Mouse (Mus musculus) stomach, postnatal 0 days (tissue): ENCODE measurements at regions not wholly inside any gene's neighbourhood (a gene's known extent, or its start where the extent isn't known, plus 50 kb on each side); places are given as distances from the start of the nearest gene placed in this dataset.
A peak's percentile ranks its signal among the peaks of the same experiment; 100 is the strongest.

ENCODE experiments used
- ATAC-seq: fragments of 200-750 bp; cut with Nextera tagmentation; 2 replicates; pipeline ENCODE4 v1.8.0; 2017; ENCODE audit not compliant: low FRiP score, low TSS enrichment
- DNase-seq: peaks from one replicate; pipeline ENCODE4 v3.0.0-alpha.2; 2016; ENCODE audit warnings: low spot score
- H3K27ac ChIP-seq: fragments of 300-500 bp; sonication (generic); replicated peaks from 2 replicates; pipeline ENCODE4 v1.5.1; 2014; ENCODE audit warnings: mild to moderate bottlenecking, control low read depth
- H3K27me3 ChIP-seq: fragments of 300-500 bp; sonication (generic); 2 replicates; pipeline ENCODE4 v1.6.1; 2014; ENCODE audit warnings: low read length; ENCODE audit not compliant: control insufficient read depth, insufficient read depth
- H3K36me3 ChIP-seq: fragments of 300-500 bp; sonication (generic); 2 replicates; pipeline ENCODE4 v1.6.1; 2014; ENCODE audit warnings: low read length, mixed read lengths; ENCODE audit not compliant: control insufficient read depth, insufficient read depth
- H3K4me1 ChIP-seq: fragments of 300-500 bp; sonication (generic); replicated peaks from 2 replicates; pipeline ENCODE4 v1.6.1; 2014; ENCODE audit warnings: antibody characterized with exemption; ENCODE audit not compliant: control insufficient read depth, insufficient read depth
- H3K4me2 ChIP-seq: fragments of 300-500 bp; sonication (generic); replicated peaks from 2 replicates; pipeline ENCODE4 v1.6.1; 2014; ENCODE audit warnings: low read depth, mild to moderate bottlenecking, control low read depth, moderate library complexity
- H3K4me3 ChIP-seq: fragments of 300-500 bp; sonication (generic); 2 replicates; pipeline ENCODE4 v1.5.1; 2014; ENCODE audit warnings: low read depth, low read length, control low read depth
- H3K9ac ChIP-seq: fragments of 300-500 bp; sonication (generic); 2 replicates; pipeline ENCODE4 v1.6.1; 2014; ENCODE audit warnings: mild to moderate bottlenecking, low read length, control low read depth, mixed read lengths
- H3K9me3 ChIP-seq: fragments of 300-500 bp; sonication (generic); 2 replicates; pipeline ENCODE4 v1.6.1; 2016; ENCODE audit warnings: low read length; ENCODE audit not compliant: control insufficient read depth
- CTCF ChIP-seq: IDR thresholded peaks from 2 replicates; pipeline ENCODE4 v1.5.1; 2016; ENCODE audit warnings: antibody characterized with exemption, low read depth, mild to moderate bottlenecking, moderate library complexity
- EP300 ChIP-seq: optimal IDR thresholded peaks from 2 replicates; pipeline ENCODE3; 2016; ENCODE audit warnings: antibody characterized with exemption
- WGBS: fragments of 180-500 bp; shearing (Covaris S2); extraction: QIAGEN DNeasy Blood & Tissue Kit; methylation state at CpG from one replicate; pipeline ENCODE4 v1.1.7; 2014; 5-methylcytosine and 5-hydroxymethylcytosine counted together

- Histone ChIP-seq H3K4me1 (no peaks in the 10 kb centered on the region), H3K9me3 (no peaks in the 10 kb centered on the region), H3K36me3 (no peaks in the 10 kb centered on the region), H3K9ac (no peak overlapping the region), H3K27me3 (no peaks in the 10 kb centered on the region), H3K4me3 (no peak overlapping the region), H3K27ac (no peak overlapping the region), H3K4me2 (no peak overlapping the region)
- WGBS = 71% methylated on average over 7 of the region's 7 CpGs
- TF ChIP-seq EP300 (no peak), CTCF (no peak)
- DNase-seq (no peak), ATAC-seq (no peak)
These were observed 79.8 kb upstream of the Ctbp2 start for GRCm38 (mm10) chr7:133203933-133204332.

DNA sequence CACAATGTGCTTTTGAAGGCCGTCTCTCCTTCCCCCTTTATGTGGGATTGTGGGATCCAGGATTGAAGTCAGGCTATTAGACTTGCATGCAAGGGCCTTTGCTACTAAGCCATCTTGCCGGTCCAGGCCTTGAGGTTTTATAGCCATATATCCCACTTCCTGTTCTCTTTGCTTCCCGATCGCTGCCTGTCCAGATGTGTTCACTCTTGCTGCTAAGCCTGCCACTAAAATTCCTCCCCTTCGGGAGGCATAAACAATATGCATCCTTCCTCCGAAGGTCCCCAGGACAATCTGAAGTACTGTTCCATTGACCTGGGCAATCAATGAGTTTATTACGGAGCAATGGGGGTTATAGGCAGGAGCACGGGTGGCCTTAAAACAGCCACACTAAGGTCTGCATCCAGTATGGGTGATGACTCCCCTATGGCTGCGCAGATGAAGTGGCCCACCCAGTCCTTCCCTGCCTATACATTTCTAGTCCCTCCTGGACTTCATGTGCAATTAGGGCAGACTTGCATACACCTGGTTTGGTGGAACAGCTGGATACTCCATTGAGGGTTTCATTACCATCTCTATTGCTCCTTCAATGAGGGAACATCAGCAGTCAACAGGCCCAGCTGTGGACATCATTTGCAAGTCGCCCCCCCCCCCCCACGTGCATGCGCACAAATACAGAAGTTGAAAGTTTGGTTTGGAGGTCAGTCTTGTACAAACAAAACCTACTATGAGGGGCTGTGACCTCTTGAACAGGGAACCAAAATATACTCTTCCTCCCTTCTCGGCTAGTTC lies 78.1 kb upstream of the Ctbp2 start:
- no peak overlapping the region for H3K4me3 ChIP-seq
- no peak overlapping the region for H3K9ac ChIP-seq
- H3K9me3 ChIP-seq = no peaks in the 10 kb centered on the region
- DNase-seq = no peak
- no peak for ATAC-seq
- H3K36me3 ChIP-seq = no peaks in the 10 kb centered on the region
- WGBS = 62% methylated on average over 13 of the region's 13 CpGs
- H3K27me3 ChIP-seq = no peaks in the 10 kb centered on the region
- no peak for TF ChIP-seq EP300
- no peak for TF ChIP-seq CTCF
- no peaks in the 10 kb centered on the region for H3K4me1 ChIP-seq
- H3K27ac ChIP-seq = no peak overlapping the region
- no peak overlapping the region for H3K4me2 ChIP-seq

DNA sequence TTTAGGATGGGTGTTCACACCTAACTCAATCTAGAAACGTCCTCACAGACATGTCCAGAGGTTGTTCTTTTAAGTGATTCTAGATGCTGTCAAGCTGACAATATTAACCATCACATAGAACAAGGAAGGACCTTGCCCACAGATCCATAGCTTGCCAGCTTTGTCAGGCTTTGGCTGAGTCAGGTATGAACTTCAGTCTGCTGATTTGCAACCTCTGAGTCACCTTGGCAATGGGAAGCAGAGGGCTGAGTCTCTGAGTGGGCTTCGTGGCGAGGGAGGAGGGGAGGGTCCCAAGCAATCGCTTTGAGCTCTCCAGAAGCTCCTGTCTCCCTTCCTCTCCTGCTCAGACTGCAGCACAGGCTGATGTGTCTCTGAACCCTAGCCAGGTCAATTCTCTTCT lies 74.9 kb upstream of the Ctbp2 start:
- no peaks in the 10 kb centered on the region for H3K9me3 ChIP-seq
- no peak overlapping the region for H3K9ac ChIP-seq
- H3K4me2 ChIP-seq = no peak overlapping the region
- no peak overlapping the region for H3K4me3 ChIP-seq
- WGBS = 70% methylated on average over 4 of the region's 4 CpGs
- no peaks in the 10 kb centered on the region for H3K27me3 ChIP-seq
- DNase-seq (no peak), ATAC-seq (no peak)
- H3K4me1 ChIP-seq = no peaks in the 10 kb centered on the region
- no peaks in the 10 kb centered on the region for H3K36me3 ChIP-seq
- no peak overlapping the region for H3K27ac ChIP-seq
- TF ChIP-seq EP300 (no peak), CTCF (no peak)

DNA sequence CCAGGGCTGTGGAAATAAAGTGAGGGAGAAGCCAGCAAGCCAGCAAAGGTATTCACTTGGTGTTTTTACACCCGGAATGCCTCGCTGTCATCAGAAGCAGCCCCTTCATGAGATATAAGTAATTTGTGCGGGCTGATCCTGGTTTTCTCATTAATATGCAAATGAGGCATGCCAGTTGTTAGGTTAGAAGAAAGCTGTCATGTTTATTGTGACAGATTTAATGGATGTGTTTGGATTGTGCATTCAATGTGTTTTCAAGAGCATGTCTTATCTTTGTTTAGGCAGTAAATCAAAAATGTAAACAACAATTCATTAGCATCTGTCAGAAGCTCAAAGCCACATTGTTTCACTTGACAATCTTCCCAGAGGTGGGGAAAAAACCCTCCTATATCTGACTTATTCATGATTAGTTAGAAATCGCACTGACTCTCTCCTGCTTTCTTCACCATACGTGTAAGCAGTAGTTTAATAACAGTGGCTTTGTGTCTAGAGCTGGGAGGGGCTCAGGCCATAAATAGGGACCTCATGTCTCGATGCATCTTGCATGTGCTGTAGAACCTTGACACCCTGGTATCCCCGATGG lies 65.8 kb upstream of the Ctbp2 start:
- no peak for DNase-seq
- H3K4me2 ChIP-seq = no peak overlapping the region
- H3K27me3 ChIP-seq = no peaks in the 10 kb centered on the region
- H3K9ac ChIP-seq = no peak overlapping the region
- ATAC-seq = no peak
- no peak overlapping the region for H3K4me3 ChIP-seq
- no peaks in the 10 kb centered on the region for H3K4me1 ChIP-seq
- no peak overlapping the region for H3K27ac ChIP-seq
- no peaks in the 10 kb centered on the region for H3K9me3 ChIP-seq
- H3K36me3 ChIP-seq = no peaks in the 10 kb centered on the region
- 45% methylated on average over 7 of the region's 7 CpGs for WGBS
- TF ChIP-seq CTCF (no peak), EP300 (no peak)

- Histone ChIP-seq H3K36me3 (no peaks in the 10 kb centered on the region), H3K27ac (peak overlapping the region; percentile 81), H3K9ac (peak overlapping the region; percentile 43), H3K27me3 (no peaks in the 10 kb centered on the region), H3K9me3 (no peaks in the 10 kb centered on the region), H3K4me1 (no peaks in the 10 kb centered on the region), H3K4me3 (peak overlapping the region; percentile 18; the same call in 1 of the 2 replicates), H3K4me2 (peak overlapping the region; percentile 48)
- TF ChIP-seq EP300 (no peak), CTCF (peak; percentile 83)
- 9% methylated on average over 12 of the region's 12 CpGs for WGBS
- DNase-seq (peak; percentile 77), ATAC-seq (peak; percentile 89)
These were observed 61.9 kb upstream of the Ctbp2 start for GRCm38 (mm10) chr7:133185931-133186601.
